Mouse (Mus musculus): ENCODE data around the gene Mtus2. TPM values are rescaled to one million over a fixed set of nuclear protein-coding genes. Genes with fewer than 3 reads are reported as not detected.

Gene Mtus2
- polyA plus RNA-seq, 1 experiment from 2014 or later = 50.0 TPM

- H3K4me1 ChIP-seq (replicated peaks) = no peaks in the 10 kb centered on the region; the same call in 1 of the 2 replicates
- no peak overlapping the region for H3K27ac ChIP-seq (replicated peaks)
- no peaks in the 10 kb centered on the region for H3K36me3 ChIP-seq
- 85% methylated on average over 6 of the region's 6 CpGs for WGBS
- H3K4me2 ChIP-seq = no peak overlapping the region
- no peaks in the 10 kb centered on the region for H3K9me3 ChIP-seq
- H3K27me3 ChIP-seq = no peaks in the 10 kb centered on the region
- H3K9ac ChIP-seq = no peak overlapping the region
- no peak for ATAC-seq (ENCODE audit: low read depth)
- no peak overlapping the region for H3K4me3 ChIP-seq
These were observed 57.2 kb downstream of the Mtus2 start for GRCm38 (mm10) chr5:148014133-148014854.

- H3K36me3 ChIP-seq = no peaks in the 10 kb centered on the region
- ATAC-seq (ENCODE audit: low read depth) = no peak
- 0 out of 2 replicates have a peak overlapping the region, but pooled peaks have one; percentile 9 for H3K27ac ChIP-seq (replicated peaks)
- H3K4me1 ChIP-seq (replicated peaks) = no peaks in the 10 kb centered on the region; the same call in 1 of the 2 replicates
- no peaks in the 10 kb centered on the region for H3K9me3 ChIP-seq
- H3K27me3 ChIP-seq = no peaks in the 10 kb centered on the region
- H3K9ac ChIP-seq = no peak overlapping the region
- H3K4me3 ChIP-seq = no peak overlapping the region
- H3K4me2 ChIP-seq = no peak overlapping the region
- 69% methylated on average over 8 of the region's 8 CpGs for WGBS
These were observed 58.3 kb downstream of the Mtus2 start for GRCm38 (mm10) chr5:148015383-148015782.

GRCm38 (mm10) chr5:148017371-148017770, 60.3 kb downstream of the Mtus2 start:
- Histone ChIP-seq H3K27ac (replicated peaks) (no peak overlapping the region), H3K9me3 (no peaks in the 10 kb centered on the region), H3K4me2 (no peak overlapping the region), H3K9ac (no peak overlapping the region), H3K4me3 (no peak overlapping the region), H3K4me1 (replicated peaks) (no peaks in the 10 kb centered on the region; the same call in 1 of the 2 replicates), H3K36me3 (no peaks in the 10 kb centered on the region), H3K27me3 (no peaks in the 10 kb centered on the region)
- no peak for ATAC-seq (ENCODE audit: low read depth)
- WGBS = 60% methylated on average over 11 of the region's 11 CpGs

GRCm38 (mm10) chr5:148022784-148023183, 65.7 kb downstream of the Mtus2 start:
- no peak overlapping the region for H3K9ac ChIP-seq
- ATAC-seq (ENCODE audit: low read depth) = peak; percentile 51; the same call in 1 of the 2 replicates
- no peaks in the 10 kb centered on the region for H3K36me3 ChIP-seq
- peaks cover 24% of the 10 kb centered on the region for H3K4me1 ChIP-seq (replicated peaks)
- no peaks in the 10 kb centered on the region for H3K9me3 ChIP-seq
- WGBS = 69% methylated on average over 4 of the region's 4 CpGs
- H3K27me3 ChIP-seq = no peaks in the 10 kb centered on the region
- H3K4me3 ChIP-seq = no peak overlapping the region
- H3K4me2 ChIP-seq = no peak overlapping the region
- peak overlapping the region; percentile 69 for H3K27ac ChIP-seq (replicated peaks)

- Histone ChIP-seq H3K27me3 (no peaks in the 10 kb centered on the region), H3K4me3 (no peak overlapping the region), H3K4me1 (replicated peaks) (peaks cover 24% of the 10 kb centered on the region), H3K9me3 (no peaks in the 10 kb centered on the region), H3K9ac (0 out of 2 replicates have a peak overlapping the region, but pooled peaks have one; percentile 9), H3K27ac (replicated peaks) (peak overlapping the region; percentile 73), H3K4me2 (peak overlapping the region; percentile 34), H3K36me3 (no peaks in the 10 kb centered on the region)
- ATAC-seq (ENCODE audit: low read depth) = peak; percentile 54
- WGBS = 33% methylated on average over 26 of the region's 26 CpGs
These were observed 69.6 kb downstream of the Mtus2 start for GRCm38 (mm10) chr5:148026401-148027349.

- ATAC-seq (ENCODE audit: low read depth) = no peak
- Histone ChIP-seq H3K27ac (replicated peaks) (peak overlapping the region; percentile 73; the same call in 1 of the 2 replicates), H3K27me3 (no peaks in the 10 kb centered on the region), H3K36me3 (no peaks in the 10 kb centered on the region), H3K9ac (no peak overlapping the region), H3K4me2 (no peak overlapping the region), H3K4me1 (replicated peaks) (peaks cover 20% of the 10 kb centered on the region), H3K9me3 (no peaks in the 10 kb centered on the region), H3K4me3 (no peak overlapping the region)
- WGBS = 54% methylated on average over 13 of the region's 13 CpGs
These were observed 70.9 kb downstream of the Mtus2 start for GRCm38 (mm10) chr5:148027985-148028384.

- WGBS = 93% methylated on average over 7 of the region's 7 CpGs
- H3K4me3 ChIP-seq = no peak overlapping the region
- no peak overlapping the region for H3K4me2 ChIP-seq
- H3K4me1 ChIP-seq (replicated peaks) = peaks cover 10% of the 10 kb centered on the region
- peaks cover 11% of the 10 kb centered on the region; the same call in 1 of the 2 replicates for H3K9me3 ChIP-seq
- H3K27me3 ChIP-seq = no peaks in the 10 kb centered on the region
- H3K9ac ChIP-seq = no peak overlapping the region
- no peak for ATAC-seq (ENCODE audit: low read depth)
- no peaks in the 10 kb centered on the region for H3K36me3 ChIP-seq
- no peak overlapping the region for H3K27ac ChIP-seq (replicated peaks)
These were observed 84.5 kb downstream of the Mtus2 start for GRCm38 (mm10) chr5:148041661-148042060.

GRCm38 (mm10) chr5:148048200-148048599, 91.1 kb downstream of the Mtus2 start:
- no peak overlapping the region for H3K4me3 ChIP-seq
- WGBS = 80% methylated on average over 11 of the region's 11 CpGs
- H3K9ac ChIP-seq = no peak overlapping the region
- H3K4me2 ChIP-seq = no peak overlapping the region
- peaks cover 9% of the 10 kb centered on the region; the same call in 1 of the 2 replicates for H3K9me3 ChIP-seq
- no peaks in the 10 kb centered on the region for H3K27me3 ChIP-seq
- no peak overlapping the region for H3K27ac ChIP-seq (replicated peaks)
- 0 out of 2 replicates have a peak, but pooled peaks cover 1% of the 10 kb centered on the region for H3K4me1 ChIP-seq (replicated peaks)
- ATAC-seq (ENCODE audit: low read depth) = no peak
- no peaks in the 10 kb centered on the region for H3K36me3 ChIP-seq

GRCm38 (mm10) chr5:148049304-148049703, 92.2 kb downstream of the Mtus2 start:
- H3K4me2 ChIP-seq = no peak overlapping the region
- no peak for ATAC-seq (ENCODE audit: low read depth)
- H3K27ac ChIP-seq (replicated peaks) = no peak overlapping the region
- no peak overlapping the region for H3K4me3 ChIP-seq
- no peaks in the 10 kb centered on the region for H3K9me3 ChIP-seq
- H3K27me3 ChIP-seq = no peaks in the 10 kb centered on the region
- no peak overlapping the region for H3K9ac ChIP-seq
- H3K4me1 ChIP-seq (replicated peaks) = 0 out of 2 replicates have a peak, but pooled peaks cover 3% of the 10 kb centered on the region
- WGBS = 98% methylated on average over 2 of the region's 2 CpGs
- H3K36me3 ChIP-seq = no peaks in the 10 kb centered on the region

- H3K4me1 ChIP-seq (replicated peaks) = 0 out of 2 replicates have a peak, but pooled peaks cover 3% of the 10 kb centered on the region
- H3K36me3 ChIP-seq = no peaks in the 10 kb centered on the region
- ATAC-seq (ENCODE audit: low read depth) = no peak
- H3K9ac ChIP-seq = no peak overlapping the region
- H3K27me3 ChIP-seq = no peaks in the 10 kb centered on the region
- H3K9me3 ChIP-seq = no peaks in the 10 kb centered on the region; the same call in 1 of the 2 replicates
- H3K27ac ChIP-seq (replicated peaks) = no peak overlapping the region
- H3K4me3 ChIP-seq = no peak overlapping the region
- WGBS = 71% methylated on average over 13 of the region's 13 CpGs
- no peak overlapping the region for H3K4me2 ChIP-seq
These were observed 95.9 kb downstream of the Mtus2 start for GRCm38 (mm10) chr5:148052846-148053608.

GRCm38 (mm10) chr5:148053609-148053990, 96.5 kb downstream of the Mtus2 start:
- Histone ChIP-seq H3K27ac (replicated peaks) (no peak overlapping the region), H3K9ac (no peak overlapping the region), H3K27me3 (no peaks in the 10 kb centered on the region), H3K4me3 (no peak overlapping the region), H3K36me3 (no peaks in the 10 kb centered on the region), H3K4me1 (replicated peaks) (0 out of 2 replicates have a peak, but pooled peaks cover 3% of the 10 kb centered on the region), H3K4me2 (no peak overlapping the region), H3K9me3 (no peaks in the 10 kb centered on the region; the same call in 1 of the 2 replicates)
- ATAC-seq (ENCODE audit: low read depth) = no peak
- 88% methylated on average over 4 of the region's 4 CpGs for WGBS
